Mouse (Mus musculus) limb, embryonic 11.5 days (tissue): Measurements from ENCODE around the gene Nampt. TPM values are rescaled to one million over a fixed set of nuclear protein-coding genes. Genes with fewer than 3 reads are reported as not detected.
"Not testable (repeated sequence)": the region's sequence is repeated elsewhere in the genome, so short reads cannot be mapped to it uniquely, and the experiment has no call there.

Source experiments
- ATAC-seq: fragments of 200-750 bp; cut with Nextera tagmentation; 2 replicates; pipeline ENCODE4 v1.8.0; 2017; ENCODE audit warnings: low read depth; ENCODE audit not compliant: insufficient number of reproducible peaks, low FRiP score, low TSS enrichment
- DNase-seq: peaks from one replicate; pipeline ENCODE4 v3.0.0-alpha.2; 2015; ENCODE audit warnings: low spot score
- H3K27ac ChIP-seq: fragments of 300-500 bp; sonication (generic); replicated peaks from 2 replicates; pipeline ENCODE4 v1.5.1; 2014; ENCODE audit warnings: low read depth, mild to moderate bottlenecking, low read length
- H3K27me3 ChIP-seq: fragments of 300-500 bp; sonication (generic); 2 replicates; pipeline ENCODE4 v1.6.1; 2014; ENCODE audit warnings: mild to moderate bottlenecking, low read length, mixed read lengths; ENCODE audit not compliant: control insufficient read depth, insufficient read depth
- H3K36me3 ChIP-seq: fragments of 300-500 bp; sonication (generic); 2 replicates; pipeline ENCODE4 v1.6.1; 2014; ENCODE audit warnings: mild to moderate bottlenecking, low read length, moderate library complexity, mixed read lengths; ENCODE audit not compliant: control insufficient read depth, insufficient read depth
- H3K4me1 ChIP-seq: fragments of 300-500 bp; sonication (generic); 2 replicates; pipeline ENCODE4 v1.6.1; 2014; ENCODE audit warnings: low read length, mixed read lengths; ENCODE audit not compliant: control insufficient read depth, insufficient read depth
- H3K4me2 ChIP-seq: fragments of 300-500 bp; sonication (generic); 2 replicates; pipeline ENCODE4 v1.6.1; 2014; ENCODE audit warnings: low read depth, mild to moderate bottlenecking, moderate library complexity; ENCODE audit not compliant: severe bottlenecking
- H3K4me3 ChIP-seq: fragments of 300-500 bp; sonication (generic); 2 replicates; pipeline ENCODE4 v1.5.1; 2014; ENCODE audit warnings: low read depth, low read length
- H3K9ac ChIP-seq: fragments of 300-500 bp; sonication (generic); 2 replicates; pipeline ENCODE4 v1.6.1; 2014; ENCODE audit warnings: mild to moderate bottlenecking, low read length
- H3K9me3 ChIP-seq: fragments of 300-500 bp; sonication (generic); 2 replicates; pipeline ENCODE4 v1.6.1; 2016; ENCODE audit warnings: low read length; ENCODE audit not compliant: control insufficient read depth
- WGBS: fragments of 180-500 bp; shearing (Covaris S2); extraction: QIAGEN DNeasy Blood & Tissue Kit; methylation state at CpG from one replicate; pipeline ENCODE4 v1.1.7; 2014; 5-methylcytosine and 5-hydroxymethylcytosine counted together
- polyA plus RNA-seq: library from polyadenylated mRNA; unstranded; fragments of >200 nt; fragmentation: Nextera tagmentation; extraction: Ambion mirVana; gene quantifications from 2 replicates; pipeline ENCODE4 v1.2.1, GENCODE M21; 2014

Gene Nampt
- polyA plus RNA-seq, 1 experiment from 2014 or later = 33.0 TPM

GRCm38 (mm10) chr12:32877964-32878571, 58.7 kb downstream of the Nampt start:
- Histone ChIP-seq H3K27me3 (no peaks in the 10 kb centered on the region), H3K9me3 (no peaks in the 10 kb centered on the region), H3K4me2 (no peak overlapping the region), H3K9ac (no peak overlapping the region), H3K36me3 (no peaks in the 10 kb centered on the region), H3K4me1 (no peaks in the 10 kb centered on the region), H3K27ac (no peak overlapping the region), H3K4me3 (no peak overlapping the region)
- WGBS = 80% methylated on average over 11 of the region's 11 CpGs
- DNase-seq = no peak
- no peak for ATAC-seq

- no peaks in the 10 kb centered on the region for H3K9me3 ChIP-seq
- no peak overlapping the region for H3K4me2 ChIP-seq
- no peak overlapping the region for H3K4me3 ChIP-seq
- no peak overlapping the region for H3K9ac ChIP-seq
- 92% methylated on average over 3 of the region's 3 CpGs for WGBS
- DNase-seq = no peak
- H3K27ac ChIP-seq = no peak overlapping the region
- ATAC-seq = no peak
- no peaks in the 10 kb centered on the region for H3K4me1 ChIP-seq
- H3K27me3 ChIP-seq = no peaks in the 10 kb centered on the region
- H3K36me3 ChIP-seq = no peaks in the 10 kb centered on the region
These were observed 60.0 kb downstream of the Nampt start for GRCm38 (mm10) chr12:32879371-32879770.

GRCm38 (mm10) chr12:32884356-32884755, 65.0 kb downstream of the Nampt start:
- H3K4me3 ChIP-seq = no peak overlapping the region
- DNase-seq (no peak), ATAC-seq (no peak)
- H3K4me1 ChIP-seq = no peaks in the 10 kb centered on the region
- H3K9ac ChIP-seq = no peak overlapping the region
- WGBS = 79% methylated on average over 9 of the region's 9 CpGs
- H3K27ac ChIP-seq = no peak overlapping the region
- no peak overlapping the region for H3K4me2 ChIP-seq
- no peaks in the 10 kb centered on the region for H3K27me3 ChIP-seq
- no peaks in the 10 kb centered on the region for H3K9me3 ChIP-seq
- no peaks in the 10 kb centered on the region for H3K36me3 ChIP-seq

GRCm38 (mm10) chr12:32885041-32885440, 65.7 kb downstream of the Nampt start:
- no peak overlapping the region for H3K27ac ChIP-seq
- H3K36me3 ChIP-seq = no peaks in the 10 kb centered on the region
- H3K4me2 ChIP-seq = no peak overlapping the region
- H3K27me3 ChIP-seq = no peaks in the 10 kb centered on the region
- 71% methylated on average over 2 of the region's 2 CpGs for WGBS
- H3K4me1 ChIP-seq = no peaks in the 10 kb centered on the region
- no peak for DNase-seq
- no peaks in the 10 kb centered on the region for H3K9me3 ChIP-seq
- H3K9ac ChIP-seq = no peak overlapping the region
- H3K4me3 ChIP-seq = no peak overlapping the region
- no peak for ATAC-seq

- no peak overlapping the region for H3K9ac ChIP-seq
- ATAC-seq (no peak), DNase-seq (no peak)
- no peak overlapping the region for H3K27ac ChIP-seq
- H3K36me3 ChIP-seq = no peaks in the 10 kb centered on the region
- no peaks in the 10 kb centered on the region for H3K4me1 ChIP-seq
- H3K9me3 ChIP-seq = no peaks in the 10 kb centered on the region
- no peak overlapping the region for H3K4me3 ChIP-seq
- WGBS = 86% methylated on average over 2 of the region's 2 CpGs
- H3K27me3 ChIP-seq = no peaks in the 10 kb centered on the region
- H3K4me2 ChIP-seq = no peak overlapping the region
These were observed 67.0 kb downstream of the Nampt start for GRCm38 (mm10) chr12:32886353-32886752.

GRCm38 (mm10) chr12:32888226-32888625, 68.9 kb downstream of the Nampt start:
- WGBS = 93% methylated on average over 3 of the region's 3 CpGs
- no peak overlapping the region for H3K27ac ChIP-seq
- ATAC-seq = no peak

GRCm38 (mm10) chr12:32889846-32890245, 70.5 kb downstream of the Nampt start:
- H3K36me3 ChIP-seq = no peaks in the 10 kb centered on the region
- H3K9ac ChIP-seq = no peak overlapping the region
- DNase-seq (no peak), ATAC-seq (no peak)
- no peaks in the 10 kb centered on the region for H3K27me3 ChIP-seq
- H3K27ac ChIP-seq = no peak overlapping the region
- no peak overlapping the region for H3K4me2 ChIP-seq
- no peak overlapping the region for H3K4me3 ChIP-seq
- WGBS = 86% methylated on average over 5 of the region's 5 CpGs
- no peaks in the 10 kb centered on the region for H3K9me3 ChIP-seq
- H3K4me1 ChIP-seq = no peaks in the 10 kb centered on the region

More at GRCm38 (mm10) chr12:32888226-32888625, 68.9 kb downstream of the Nampt start:
- DNase-seq = no peak
- Histone ChIP-seq H3K36me3 (no peaks in the 10 kb centered on the region), H3K4me1 (no peaks in the 10 kb centered on the region), H3K4me3 (no peak overlapping the region), H3K9ac (no peak overlapping the region), H3K4me2 (no peak overlapping the region), H3K27me3 (no peaks in the 10 kb centered on the region), H3K9me3 (no peaks in the 10 kb centered on the region)

GRCm38 (mm10) chr12:32890455-32890854, 71.1 kb downstream of the Nampt start:
- Histone ChIP-seq H3K9me3 (no peaks in the 10 kb centered on the region), H3K4me1 (no peaks in the 10 kb centered on the region), H3K27ac (no peak overlapping the region), H3K4me3 (no peak overlapping the region), H3K4me2 (no peak overlapping the region), H3K27me3 (no peaks in the 10 kb centered on the region), H3K9ac (no peak overlapping the region), H3K36me3 (no peaks in the 10 kb centered on the region)
- 83% methylated on average over 4 of the region's 4 CpGs for WGBS
- ATAC-seq (no peak), DNase-seq (no peak)

- not testable (repeated sequence) for H3K27me3 ChIP-seq, DNase-seq, H3K4me2 ChIP-seq, H3K36me3 ChIP-seq, H3K27ac ChIP-seq, H3K9me3 ChIP-seq, ATAC-seq, H3K4me3 ChIP-seq, H3K4me1 ChIP-seq, H3K9ac ChIP-seq
- WGBS = 94% methylated on average over 13 of the region's 13 CpGs
These were observed 71.9 kb downstream of the Nampt start for GRCm38 (mm10) chr12:32891271-32891670.
